Mouse (Mus musculus): ENCODE measurements around the gene Tmem51. TPM values are rescaled to one million over a fixed set of nuclear protein-coding genes. Genes with fewer than 3 reads are reported as not detected.

Tmem51 gene
- total and polyA plus RNA-seq, 3 experiments = 1.4 to 8.0 (median 8.0) TPM

DNA sequence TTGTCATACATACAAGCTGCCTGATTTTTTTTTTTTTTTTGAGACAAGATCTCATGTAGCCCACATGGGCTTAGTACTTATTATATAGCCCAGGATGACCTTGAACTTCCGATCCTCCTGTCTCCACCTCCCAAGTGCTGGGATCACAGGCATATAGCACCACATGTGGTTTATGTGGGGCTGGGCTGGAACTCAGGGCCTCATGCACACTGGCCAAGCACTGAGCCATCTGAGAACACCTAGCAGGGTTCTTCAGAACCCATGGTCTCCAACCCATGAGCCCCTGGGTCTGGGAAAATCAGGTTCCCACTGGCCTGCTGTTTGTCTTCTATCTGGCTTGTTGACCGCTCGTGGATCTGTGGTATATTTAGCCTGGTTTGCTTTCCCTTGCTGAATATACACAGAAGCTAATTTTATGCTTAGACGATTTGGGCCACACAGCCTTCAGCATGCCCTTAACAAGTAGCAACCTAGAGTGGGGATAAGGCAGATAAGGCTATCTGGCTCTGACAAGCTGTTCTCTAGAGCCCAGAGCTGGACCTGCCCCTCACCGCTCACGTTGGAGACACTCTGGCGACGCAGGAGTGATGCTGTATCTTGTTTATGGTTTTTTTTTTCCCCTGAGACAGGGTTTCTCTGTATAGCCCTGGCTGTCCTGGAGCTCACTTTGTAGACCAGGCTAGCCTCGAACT lies 44.3 kb downstream of the Tmem51 start:
- dilution Hi-C loops (cut with MboI; ENCODE audit: extremely low pct_ligation_motif_present, extremely low pct_unique_long_range_greater_than_20kb, low sequenced_read_pairs) (no loop called here), in situ Hi-C loops (cut with MboI; ENCODE audit: low pct_ligation_motif_present, low pct_unique_long_range_greater_than_20kb, low sequenced_read_pairs) (no loop called here)
- Histone ChIP-seq H3K9ac (ENCODE audit: insufficient read depth, low read depth) (no peak overlapping the region), H3K79me2 (replicated peaks; ENCODE audit: control insufficient read depth, extremely low read depth, insufficient read depth, poor library complexity, severe bottlenecking) (no peaks in the 10 kb centered on the region), H3K27me3 (replicated peaks) (no peaks in the 10 kb centered on the region), H3K27ac (ENCODE audit: insufficient read depth, low read depth) (no peak overlapping the region), H3K4me2 (ENCODE audit: insufficient read depth, low read depth, poor library complexity, severe bottlenecking) (no peak overlapping the region), H3K4me1 (ENCODE audit: control insufficient read depth in 1 of 2, insufficient read depth in 2 of 2) (peaks cover 3 to 17% of the 10 kb centered on the region in 2 experiments; a peak in 3 of 4 replicates), H3K36me3 (replicated peaks in 1 of 2; ENCODE audit: control insufficient read depth in 1 of 2, insufficient read depth in 1 of 2, low read length in 1 of 2) (peaks cover 0 to 11% of the 10 kb centered on the region in 2 experiments), H3K9me3 (replicated peaks; ENCODE audit: low read length) (no peaks in the 10 kb centered on the region), H3K4me3 (replicated peaks in 1 of 3; ENCODE audit: low read depth in 2 of 3, low read length in 2 of 3, poor library complexity in 1 of 3) (no peak overlapping the region)
- DNase-seq (ENCODE audit: extremely low read depth) = no peak
- TF ChIP-seq E2F4 (IDR thresholded peaks at IDR 0.05; ENCODE audit: insufficient replicate concordance, low read depth, low read length) (no peak), MAZ (IDR thresholded peaks at IDR 0.05; ENCODE audit: low read depth, low read length) (no peak), CHD1 (IDR thresholded peaks at IDR 0.05; ENCODE audit: low read depth, low read length) (no peak), NELFE (IDR thresholded peaks at IDR 0.05; ENCODE audit: low read depth, low read length) (no peak)

GRCm38 (mm10) chr4:142037897-142038296 lies 46.2 kb downstream of the Tmem51 start:
- DNase-seq (ENCODE audit: extremely low read depth) = no peak
- Histone ChIP-seq H3K4me3 (replicated peaks in 1 of 3; ENCODE audit: low read depth in 2 of 3, low read length in 2 of 3, poor library complexity in 1 of 3) (no peak overlapping the region), H3K4me1 (ENCODE audit: control insufficient read depth in 1 of 2, insufficient read depth in 2 of 2) (peaks cover 0 to 5% of the 10 kb centered on the region in 2 experiments; a peak in 2 of 4 replicates), H3K27ac (ENCODE audit: insufficient read depth, low read depth) (no peak overlapping the region), H3K9ac (ENCODE audit: insufficient read depth, low read depth) (no peak overlapping the region), H3K9me3 (replicated peaks; ENCODE audit: low read length) (no peaks in the 10 kb centered on the region), H3K27me3 (replicated peaks) (no peaks in the 10 kb centered on the region), H3K36me3 (replicated peaks in 1 of 2; ENCODE audit: control insufficient read depth in 1 of 2, insufficient read depth in 1 of 2, low read length in 1 of 2) (peaks cover 0 to 11% of the 10 kb centered on the region in 2 experiments), H3K79me2 (replicated peaks; ENCODE audit: control insufficient read depth, extremely low read depth, insufficient read depth, poor library complexity, severe bottlenecking) (no peaks in the 10 kb centered on the region), H3K4me2 (ENCODE audit: insufficient read depth, low read depth, poor library complexity, severe bottlenecking) (no peak overlapping the region)
- in situ Hi-C loops (cut with MboI; ENCODE audit: low pct_ligation_motif_present, low pct_unique_long_range_greater_than_20kb, low sequenced_read_pairs) = no loop called here
- TF ChIP-seq MXI1 (IDR thresholded peaks at IDR 0.05; ENCODE audit: low read depth, low read length) (no peak), CHD1 (IDR thresholded peaks at IDR 0.05; ENCODE audit: low read depth, low read length) (no peak), ELF1 (IDR thresholded peaks at IDR 0.05; ENCODE audit: low read depth, low read length) (no peak), RCOR1 (conservative IDR thresholded peaks at IDR 0.05; ENCODE audit: low read depth, low read length) (no peak), PAX5 (IDR thresholded peaks at IDR 0.05; ENCODE audit: low read length) (no peak), ZNF384 (IDR thresholded peaks at IDR 0.05; ENCODE audit: low read depth, low read length) (no peak), SMC3 (IDR thresholded peaks at IDR 0.05; ENCODE audit: low read depth, low read length) (no peak), MAFK (IDR thresholded peaks at IDR 0.05; ENCODE audit: insufficient replicate concordance, low read length) (no peak), KAT2A (IDR thresholded peaks at IDR 0.05; ENCODE audit: insufficient replicate concordance, low read length) (no peak), POLR2AphosphoS2 (IDR thresholded peaks at IDR 0.05; ENCODE audit: low read depth, low read length) (no peak), TBP (conservative IDR thresholded peaks at IDR 0.05; ENCODE audit: low read depth, low read length) (no peak), E2F4 (IDR thresholded peaks at IDR 0.05; ENCODE audit: insufficient replicate concordance, low read depth, low read length) (no peak)
- dilution Hi-C loops (cut with MboI; ENCODE audit: extremely low pct_ligation_motif_present, extremely low pct_unique_long_range_greater_than_20kb, low sequenced_read_pairs) = no loop called here

Data from CH12.LX (cell line).